Mouse (Mus musculus): ENCODE results near the gene Mrpl21.

DNA sequence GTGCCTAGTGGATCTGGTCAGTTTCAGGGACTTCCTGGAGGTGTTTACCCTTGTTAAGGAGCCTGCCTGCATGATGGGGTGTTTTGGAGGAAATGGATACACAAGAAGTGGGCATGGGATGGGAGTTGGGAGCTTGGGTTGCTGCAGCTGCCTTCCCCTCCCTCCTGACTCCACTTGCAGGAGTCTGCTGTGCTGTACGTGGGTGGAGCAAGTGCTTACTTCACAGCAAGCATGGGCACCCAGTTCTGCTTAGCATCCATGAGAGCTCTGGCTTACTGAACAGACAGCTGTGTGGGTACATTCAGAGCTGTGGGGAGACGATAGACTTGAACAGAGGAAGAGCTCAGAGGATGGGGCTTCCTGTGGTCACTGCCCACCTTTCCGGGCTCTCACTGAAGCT lies 58.3 kb downstream of the Mrpl21 start:
- TF ChIP-seq POLR2A (IDR thresholded peaks at IDR 0.05; ENCODE audit: extremely low read depth, insufficient read depth, low read length) (no peak), CTCF (IDR thresholded peaks at IDR 0.05; ENCODE audit: low read depth, low read length) (no peak)
